Mouse (Mus musculus) layer of hippocampus, adult 18-20 months (tissue): ENCODE data around the gene Methig1. TPM values are rescaled to one million over a fixed set of nuclear protein-coding genes. Genes with fewer than 3 reads are reported as not detected.
A peak's percentile ranks its signal among the peaks of the same experiment; 100 is the strongest.

Source experiments
- DNase-seq, 2 experiments: peaks; one replicate each; pipeline ENCODE4 v3.0.0; 2022; ENCODE audit warnings: low spot score in 2 of 2
- total RNA-seq, 2 experiments: library from RNA; stranded (reverse); gene quantifications; 2 replicates each; pipeline ENCODE4 v1.2.3; 2021

Methig1 gene
- total RNA-seq, 2 experiments from 2014 or later = not detected

GRCm38 (mm10) chr15:100422899-100423860 is 70.2 kb downstream of the Methig1 start:
- DNase-seq = peak; percentile 95 to 97

- no peak for DNase-seq
Measured at GRCm38 (mm10) chr15:100423916-100424315, 71.0 kb downstream of the Methig1 start.

GRCm38 (mm10) chr15:100424396-100425122 is 71.6 kb downstream of the Methig1 start, which contains the start of gene Slc11a2:
Gene Slc11a2 (minus strand): TSS chr15:100425072.
- no peak for DNase-seq

- DNase-seq = no peak
Measured at GRCm38 (mm10) chr15:100428296-100428905, 75.5 kb downstream of the Methig1 start.

- no peak for DNase-seq
Measured at GRCm38 (mm10) chr15:100429959-100430565, 77.1 kb downstream of the Methig1 start.

GRCm38 (mm10) chr15:100433234-100433633 is 80.3 kb downstream of the Methig1 start:
- DNase-seq = no peak

Other genes with a start within 250 kb of the Methig1 start
- gene Atf1, start 125.3 kb upstream of the Methig1 start, total RNA-seq = 10 to 100 TPM; 20.3 to 23.4 TPM
- gene Tmprss12, start 72.3 kb upstream of the Methig1 start, total RNA-seq = not detected
- 10 to 100 TPM; 45.8 to 48.5 TPM for gene Mettl7a1, start 49.0 kb upstream of the Methig1 start, total RNA-seq
- gene Mettl7a3, start 18.2 kb upstream of the Methig1 start, total RNA-seq = under 1 TPM; 0.30 to 0.57 TPM
- under 1 TPM; 0.58 to 0.77 TPM for gene Mettl7a2, start 51 bp downstream of the Methig1 start, total RNA-seq
- not detected for gene Higd1c, start 11.4 kb downstream of the Methig1 start, total RNA-seq
- gene Gm5475, start 69.0 kb downstream of the Methig1 start, total RNA-seq = not detected
- 10 to 100 TPM; 55.4 to 58.7 TPM for gene Slc11a2, start 71.9 kb downstream of the Methig1 start, total RNA-seq
- 10 to 100 TPM; 58.4 to 61.4 TPM for gene Letmd1, start 115.9 kb downstream of the Methig1 start, total RNA-seq
- 10 to 100 TPM; 26.0 to 26.2 TPM for gene Csrnp2, start 142.3 kb downstream of the Methig1 start, total RNA-seq
- gene Tfcp2, start 198.9 kb downstream of the Methig1 start, total RNA-seq = 10 to 100 TPM; 29.9 to 32.9 TPM
- 100 to 1,000 TPM in 1 of 2 experiments, 10 to 100 TPM in 1; 98.2 to 104 TPM for gene Pou6f1, start 246.8 kb downstream of the Methig1 start, total RNA-seq